Mouse (Mus musculus) spleen, adult 12 weeks (tissue): Measurements from ENCODE around the gene Sh3yl1.

Experiments used
- DNase-seq: peaks from one replicate; pipeline ENCODE4 v3.0.0; 2022; ENCODE audit warnings: low spot score

The Sh3yl1 gene

DNA sequence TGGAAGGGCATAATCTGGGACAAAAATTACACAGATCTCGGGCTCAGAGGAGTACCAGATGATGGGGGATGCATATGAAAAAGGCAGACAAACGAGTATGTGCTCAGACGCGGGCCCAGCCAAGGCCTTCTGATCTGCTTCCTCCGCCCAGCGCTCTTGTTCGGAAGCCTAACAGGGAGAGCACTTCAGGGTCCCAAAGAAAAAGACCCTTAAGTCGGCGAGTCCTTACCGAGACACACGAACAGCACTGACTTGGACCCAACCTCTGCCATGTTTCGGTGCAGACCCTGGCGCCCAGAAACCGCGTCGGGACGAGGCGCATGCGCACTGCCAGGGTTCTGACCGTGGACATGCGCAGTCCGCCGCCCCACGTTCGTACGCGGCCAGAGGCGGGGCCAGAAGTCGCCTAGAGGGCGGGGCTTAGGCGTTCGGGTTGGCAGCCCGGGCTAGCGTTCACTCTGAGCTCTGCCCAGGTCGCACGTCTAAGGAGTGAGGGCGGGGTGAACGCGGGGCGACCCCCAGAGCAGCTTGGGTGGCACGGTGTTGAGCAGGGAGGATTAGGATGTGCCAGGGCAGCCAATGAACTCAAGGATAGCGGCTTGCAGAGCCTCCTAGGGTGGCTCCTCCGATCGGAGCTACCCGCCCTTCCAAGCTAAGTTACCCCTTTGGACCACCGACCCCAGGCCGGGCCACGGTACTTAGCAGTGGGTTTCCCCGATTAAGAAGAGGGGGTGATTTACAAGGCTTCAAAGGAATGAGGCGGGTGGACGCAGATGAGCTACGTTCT lies at the start of gene Sh3yl1, which contains the start of gene Acp1:
TSS of gene Sh3yl1 (plus strand) at position 408 of the 787 bp plus-strand sequence.
TSS of gene Acp1 (minus strand) at position 329 of the 787 bp plus-strand sequence.
- DNase-seq = peak; percentile 96

DNA sequence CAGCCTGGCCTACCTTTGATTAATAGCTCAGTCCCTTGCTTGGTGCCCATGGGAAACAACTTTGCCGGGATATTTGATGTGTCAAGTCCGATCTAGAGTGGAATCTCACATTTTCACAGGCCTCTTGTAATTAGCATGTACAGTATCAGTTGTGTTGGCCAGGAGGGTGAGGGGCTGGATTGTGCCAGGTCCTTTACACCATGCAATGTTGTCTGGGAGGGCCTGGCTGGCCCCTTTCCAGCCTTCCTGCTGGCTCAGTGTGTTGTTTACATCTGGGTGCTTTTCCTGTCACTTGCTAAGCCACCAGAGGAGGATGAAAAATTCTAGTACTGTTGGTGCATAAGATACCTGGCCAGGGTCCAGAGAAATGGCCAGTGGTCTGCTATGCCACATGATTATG lies 47.1 kb upstream of the Sh3yl1 start:
- DNase-seq = no peak

DNA sequence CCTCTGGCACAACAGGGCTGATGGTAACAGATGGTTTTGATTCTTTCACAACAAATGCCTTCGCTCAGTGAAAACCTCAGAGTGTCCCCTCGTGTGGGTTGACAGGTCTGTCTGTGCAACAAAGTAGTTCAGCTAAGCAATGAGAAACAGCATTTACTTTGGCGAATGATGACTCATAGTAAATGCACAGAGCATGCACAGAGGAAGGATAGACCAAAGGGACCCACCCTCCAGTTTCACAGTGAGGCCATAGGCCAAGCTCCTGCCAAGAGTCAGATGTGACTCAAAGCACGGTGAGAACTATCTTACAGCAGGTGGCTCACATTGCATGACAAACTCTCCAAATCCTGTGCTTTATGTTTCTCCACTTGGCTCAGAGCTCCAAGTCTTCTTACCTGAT lies 45.7 kb upstream of the Sh3yl1 start:
- DNase-seq = no peak

DNA sequence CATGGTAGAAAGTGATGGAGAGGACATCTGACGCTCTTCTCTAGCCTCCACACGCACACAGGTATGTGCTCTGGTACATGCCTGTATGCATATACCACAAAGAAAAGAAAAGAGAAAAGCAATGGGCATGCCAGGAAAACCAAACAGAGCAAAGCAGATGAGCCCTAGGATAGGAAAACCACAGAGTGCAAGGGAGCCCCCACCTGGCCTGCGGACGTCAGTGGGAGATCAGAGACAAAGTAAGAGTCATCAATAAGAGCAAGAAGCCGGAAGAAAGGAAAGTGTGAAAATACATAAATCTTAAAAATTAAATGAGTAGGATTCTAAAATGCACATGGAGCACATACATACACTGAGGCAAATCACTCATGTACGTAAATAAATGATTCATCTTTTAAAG lies 32.0 kb upstream of the Sh3yl1 start:
- no peak for DNase-seq

DNA sequence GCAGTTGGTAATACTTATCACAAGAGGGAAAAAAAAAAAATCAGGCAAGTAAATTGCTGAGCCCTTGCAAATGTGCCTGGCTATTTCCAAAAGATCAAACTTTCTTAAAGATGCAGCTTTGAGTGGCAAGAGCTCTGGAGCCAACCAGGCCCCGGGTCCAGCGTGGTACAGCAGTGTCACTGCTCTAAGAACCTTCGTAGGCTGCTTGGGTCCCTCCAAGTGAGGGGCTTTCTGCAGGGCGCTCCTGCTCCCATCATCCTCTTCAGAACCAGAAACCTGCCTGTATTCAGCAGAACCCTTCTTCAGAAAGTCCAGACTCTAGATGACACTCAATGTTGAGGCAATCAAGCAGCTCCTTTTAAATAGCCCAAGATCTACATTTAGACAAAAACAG lies 27.9 kb upstream of the Sh3yl1 start:
- no peak for DNase-seq

DNA sequence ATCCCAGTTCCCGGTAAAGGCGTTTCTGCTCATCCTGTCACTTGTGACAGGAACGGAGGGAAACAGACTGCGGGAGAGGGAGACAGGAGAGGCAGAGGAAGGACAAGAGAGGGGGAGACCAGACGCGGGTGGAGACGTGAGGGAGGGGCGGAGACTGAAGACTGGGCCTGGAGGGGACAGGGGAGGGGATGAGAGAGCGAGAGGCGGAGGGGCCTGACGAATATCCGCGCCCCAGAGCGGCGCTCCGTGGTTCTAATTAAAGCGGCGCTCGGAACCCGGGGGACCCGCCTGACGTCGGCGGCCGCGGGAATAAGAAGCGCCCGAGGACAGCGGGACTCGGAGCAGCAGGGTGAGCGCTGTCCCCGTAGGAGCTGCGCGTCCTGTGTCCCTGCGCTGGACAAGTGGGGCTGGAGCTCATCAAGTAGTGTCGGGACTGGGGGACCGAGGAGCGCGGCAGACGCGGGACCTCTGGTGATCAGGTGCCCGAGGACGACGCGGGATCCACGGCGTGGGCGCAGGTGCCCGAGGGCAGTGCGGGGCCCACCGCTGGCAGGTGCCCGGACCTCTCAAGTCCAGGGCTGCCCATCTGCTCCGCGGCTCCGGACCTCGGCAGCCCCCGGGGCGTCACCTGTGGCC lies 27.4 kb upstream of the Sh3yl1 start, which contains the start of gene Alkal2:
TSS of gene Alkal2 (plus strand) at position 337 of the 636 bp plus-strand sequence.
- no peak for DNase-seq

DNA sequence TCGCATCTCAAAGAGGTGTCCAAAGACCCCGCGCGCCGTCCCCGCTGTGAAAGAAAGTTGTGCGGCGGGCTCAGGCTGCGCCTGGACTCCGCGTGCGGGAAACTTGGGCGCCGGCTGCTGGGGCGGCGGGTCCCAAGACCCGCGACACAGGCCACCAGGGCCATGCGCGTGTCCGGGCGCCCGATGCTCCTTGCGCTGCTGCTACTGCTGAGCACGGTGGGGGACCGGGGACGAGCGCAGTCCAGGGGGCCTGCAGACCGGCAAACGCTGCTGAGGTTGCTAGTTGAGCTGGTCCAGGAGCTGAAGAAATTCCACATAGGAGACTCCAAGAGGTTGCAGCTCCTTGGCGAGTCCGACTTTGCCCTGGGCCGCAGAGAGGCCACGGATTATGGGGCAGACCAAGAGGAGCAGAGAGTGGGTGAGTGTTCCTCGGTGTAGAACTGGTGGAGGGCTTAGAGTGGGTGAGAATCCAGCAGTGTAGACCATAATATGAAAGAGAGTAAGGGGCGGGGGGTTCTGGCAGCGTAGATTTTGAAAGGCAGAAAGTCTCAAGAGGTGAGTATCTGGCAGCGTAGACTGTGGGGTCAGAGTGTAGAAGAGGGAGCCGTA lies 26.7 kb upstream of the Sh3yl1 start:
- DNase-seq = no peak

DNA sequence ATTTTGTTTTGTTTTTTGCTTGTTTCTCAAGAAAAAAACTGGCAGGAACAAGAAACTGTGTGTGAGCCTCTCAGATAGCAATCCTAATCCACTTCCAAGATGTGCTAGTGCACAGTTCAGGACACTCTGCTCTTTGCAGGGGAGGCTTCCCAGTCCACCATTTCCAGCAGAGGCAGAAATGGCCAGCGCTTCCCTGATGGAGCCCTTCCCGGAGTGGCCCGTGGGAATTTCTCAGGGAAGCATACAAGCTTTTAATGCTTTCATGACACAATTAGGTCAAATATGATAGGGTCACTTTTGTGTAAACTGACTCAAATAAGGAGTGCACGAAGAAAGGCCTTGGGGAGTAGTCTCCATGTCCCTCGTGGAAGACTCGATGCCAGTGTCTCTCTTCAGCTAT lies 25.6 kb upstream of the Sh3yl1 start:
- no peak for DNase-seq

DNA sequence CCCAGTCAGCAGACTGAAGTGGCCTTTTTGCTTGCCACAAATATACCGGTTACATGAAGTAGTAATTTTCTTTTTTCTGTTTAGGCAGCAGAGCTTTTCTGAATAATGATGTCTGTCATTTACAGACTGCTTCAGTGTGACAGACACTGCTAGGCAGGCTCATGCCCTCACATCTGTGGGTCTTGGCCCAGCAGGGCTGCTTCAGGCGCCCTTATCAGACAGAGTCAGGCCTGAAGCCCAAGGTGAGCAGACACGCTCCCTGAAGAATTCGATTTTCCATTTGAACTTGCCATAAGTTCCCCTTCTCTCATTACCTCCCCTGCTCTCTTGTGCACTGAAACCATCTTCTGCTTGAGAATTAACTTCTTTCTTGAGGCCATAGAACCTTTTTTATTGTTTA lies 23.5 kb upstream of the Sh3yl1 start:
- no peak for DNase-seq

DNA sequence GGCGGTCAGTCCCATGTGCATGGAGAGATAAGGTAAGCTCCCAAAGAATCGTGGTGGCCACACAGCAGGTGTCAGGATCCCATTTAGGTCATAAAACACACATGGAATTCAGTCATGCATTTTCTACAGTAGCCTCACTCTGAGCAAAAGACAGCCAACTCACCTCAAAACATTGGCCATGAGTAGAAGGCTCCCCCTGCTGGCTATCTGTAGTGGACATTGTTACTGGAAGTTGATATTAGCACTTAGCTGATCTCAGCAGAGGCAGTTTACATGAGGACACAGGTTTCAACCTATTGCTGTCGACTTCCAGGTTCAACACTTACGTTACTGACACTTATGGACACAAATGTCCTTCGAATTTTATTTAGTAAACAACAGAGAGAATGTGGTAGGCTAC lies 21.4 kb upstream of the Sh3yl1 start:
- no peak for DNase-seq

DNA sequence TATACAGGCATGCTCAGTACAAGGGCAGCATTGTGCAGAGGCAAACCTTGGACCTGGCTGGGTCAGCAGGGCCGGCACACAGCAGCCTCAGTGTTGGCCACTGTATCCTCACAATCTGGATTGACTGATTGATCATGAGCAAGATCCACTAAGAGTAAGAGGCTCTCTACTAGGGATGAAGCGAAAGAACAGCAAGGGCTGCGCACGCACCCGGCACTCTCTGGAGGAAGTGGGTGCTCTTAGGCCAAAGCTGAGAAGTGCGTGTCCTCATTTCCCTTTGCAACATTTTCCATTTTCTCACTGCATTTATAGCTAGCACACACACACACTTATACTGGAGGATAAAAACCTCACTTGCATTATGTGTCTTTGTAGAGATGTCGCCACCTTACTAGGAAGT lies 20.0 kb upstream of the Sh3yl1 start:
- DNase-seq = no peak

DNA sequence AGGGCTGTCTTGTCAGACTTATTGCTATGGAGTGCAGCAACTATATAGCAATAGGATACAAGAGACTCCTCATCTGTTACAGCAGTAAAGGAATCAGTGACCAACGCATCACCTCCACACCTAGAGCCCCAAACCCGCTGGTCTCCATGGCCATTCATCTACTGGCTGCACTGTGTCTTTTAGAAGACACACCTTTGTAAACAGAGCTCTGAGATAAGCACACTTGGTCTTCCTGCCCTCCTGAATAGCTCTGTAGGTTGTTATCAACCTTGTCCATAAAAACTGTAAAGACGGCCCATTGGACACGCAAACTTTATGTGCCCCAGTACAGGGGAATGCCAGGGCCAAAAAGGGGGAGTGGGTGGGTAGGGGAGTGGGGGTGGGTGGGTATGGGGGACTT lies 14.4 kb upstream of the Sh3yl1 start:
- DNase-seq = no peak

DNA sequence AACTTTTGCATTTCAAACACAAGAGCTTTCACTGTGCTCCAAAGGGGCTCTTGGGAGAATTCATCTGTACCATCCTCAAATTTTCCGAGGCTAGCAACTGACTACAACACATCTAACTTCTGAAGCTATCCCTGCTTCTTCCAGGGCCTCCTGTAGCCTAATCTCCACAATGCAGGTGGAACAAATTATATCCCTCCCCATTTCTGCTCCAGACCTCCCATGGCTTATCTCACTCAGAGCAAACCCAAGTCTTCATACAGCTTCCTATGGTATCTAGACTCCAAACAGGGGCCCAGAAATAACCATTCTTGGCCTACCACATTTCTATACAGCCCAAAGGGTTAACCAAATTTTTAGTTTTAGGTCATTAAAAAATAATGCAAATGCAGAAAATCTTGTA lies 2.8 kb upstream of the Sh3yl1 start:
- peak; percentile 33 for DNase-seq

DNA sequence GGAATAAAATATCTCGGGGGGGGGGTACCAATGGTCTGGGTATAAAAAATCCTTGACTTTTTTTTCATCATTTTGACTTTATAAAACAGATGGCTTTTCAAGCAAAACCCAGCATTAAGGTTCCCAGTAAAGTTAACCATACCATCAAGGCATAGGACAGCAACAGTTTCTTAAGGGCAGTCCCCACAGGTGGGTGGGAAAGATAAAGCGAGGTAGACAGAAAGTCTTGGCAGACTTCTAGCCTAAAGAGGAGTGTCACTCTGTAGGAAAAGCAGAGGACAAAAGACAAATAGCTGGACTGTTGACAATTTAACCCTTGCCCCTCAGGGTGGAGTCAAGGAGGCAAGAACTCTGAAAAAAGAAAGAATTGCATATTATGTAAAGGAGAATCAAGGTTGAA lies 1.6 kb upstream of the Sh3yl1 start:
- DNase-seq = peak; percentile 50

DNA sequence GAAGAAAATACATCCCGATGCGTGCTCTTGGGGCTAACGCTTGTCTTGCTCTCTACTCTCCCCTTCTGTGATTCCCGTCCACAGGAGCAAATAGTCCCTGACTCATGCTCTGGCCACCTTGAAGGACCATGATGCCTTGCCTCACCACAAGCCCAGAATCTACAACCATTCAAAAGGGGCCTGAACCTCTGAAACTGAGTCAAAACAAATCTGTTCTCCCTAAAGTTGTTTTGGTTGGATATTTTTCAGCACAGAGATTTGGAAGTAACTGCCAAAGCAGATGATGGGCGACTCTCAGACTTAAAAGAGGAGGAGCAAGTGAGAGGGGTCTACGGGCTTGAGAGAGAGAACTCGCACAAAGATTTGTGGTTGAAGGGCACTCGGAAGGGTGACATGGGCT lies 608 bp upstream of the Sh3yl1 start:
- DNase-seq = peak; percentile 27

DNA sequence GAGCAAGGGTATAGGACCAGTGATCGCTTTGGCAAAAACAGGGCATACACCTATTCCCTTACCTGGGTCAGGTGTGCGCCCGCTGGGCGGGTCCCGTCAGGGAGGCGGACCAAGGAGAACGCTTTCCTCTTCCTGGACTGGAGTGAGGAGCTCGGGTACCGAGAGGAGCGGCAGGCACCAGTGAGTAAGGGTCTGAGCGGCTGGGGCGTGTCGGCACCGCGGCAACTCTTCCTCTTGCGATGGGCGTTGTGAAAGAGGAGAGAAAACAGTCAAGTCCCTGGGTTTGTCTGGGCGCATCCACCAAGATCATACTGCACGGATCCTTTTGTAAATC lies 547 bp downstream of the Sh3yl1 start:
- peak; percentile 38 for DNase-seq

DNA sequence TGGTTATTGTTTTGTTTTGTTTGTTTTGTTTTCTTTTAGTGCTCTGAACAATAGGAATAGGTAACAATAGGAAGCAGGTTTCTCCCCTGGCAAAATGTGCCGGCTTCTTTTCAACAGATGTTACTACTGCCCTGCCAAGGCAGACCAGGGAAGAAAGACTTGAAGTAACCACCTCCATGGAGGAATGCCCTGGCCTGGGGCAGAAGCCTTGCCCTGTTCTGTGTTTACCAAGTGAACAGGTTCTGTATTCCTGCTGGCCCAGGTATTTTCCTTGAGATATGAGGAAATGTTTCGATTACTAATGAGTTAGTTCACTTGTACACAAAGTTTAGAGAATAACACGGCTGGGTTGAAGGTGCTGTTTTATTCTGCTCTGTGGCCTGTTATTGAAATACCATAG lies 1.4 kb downstream of the Sh3yl1 start:
- DNase-seq = no peak

DNA sequence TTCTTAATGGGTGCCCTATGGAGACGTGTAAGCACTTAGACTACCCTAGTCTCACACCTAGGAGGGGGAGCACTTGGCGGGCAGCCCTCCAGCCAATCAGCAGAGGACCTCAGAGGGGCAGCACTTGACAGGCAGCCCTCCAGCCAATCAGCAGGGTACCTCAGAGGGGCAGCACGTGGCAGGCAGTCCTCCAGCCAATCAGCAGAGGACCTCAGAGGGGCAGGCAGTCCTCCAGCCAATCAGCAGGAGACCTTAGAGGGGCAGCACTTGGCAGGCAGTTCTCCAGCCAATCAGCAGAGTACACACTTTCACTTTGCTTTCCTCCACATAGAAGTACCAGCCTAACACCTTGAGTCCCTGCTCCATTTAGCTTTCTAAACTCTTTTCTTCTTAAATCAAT lies 10.9 kb downstream of the Sh3yl1 start:
- DNase-seq = no peak

DNA sequence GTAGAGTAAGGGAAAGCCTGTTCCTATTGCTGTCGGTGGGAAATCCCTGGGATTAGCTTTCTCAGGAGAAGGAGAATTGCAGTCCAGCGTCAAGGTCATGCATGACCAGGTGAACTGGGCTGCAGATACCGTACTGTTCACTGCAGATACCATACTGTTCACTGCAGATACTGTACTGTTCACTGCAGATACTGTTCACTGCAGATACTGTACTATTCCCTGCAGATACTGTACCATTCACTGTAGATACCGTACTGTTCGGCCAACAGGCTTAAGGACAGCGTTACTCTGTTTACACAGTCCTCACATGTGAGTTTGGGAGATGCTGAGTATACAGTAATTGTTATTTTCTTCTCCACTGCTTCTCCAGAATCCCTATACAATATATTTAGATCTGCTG lies 16.7 kb downstream of the Sh3yl1 start:
- DNase-seq = no peak

DNA sequence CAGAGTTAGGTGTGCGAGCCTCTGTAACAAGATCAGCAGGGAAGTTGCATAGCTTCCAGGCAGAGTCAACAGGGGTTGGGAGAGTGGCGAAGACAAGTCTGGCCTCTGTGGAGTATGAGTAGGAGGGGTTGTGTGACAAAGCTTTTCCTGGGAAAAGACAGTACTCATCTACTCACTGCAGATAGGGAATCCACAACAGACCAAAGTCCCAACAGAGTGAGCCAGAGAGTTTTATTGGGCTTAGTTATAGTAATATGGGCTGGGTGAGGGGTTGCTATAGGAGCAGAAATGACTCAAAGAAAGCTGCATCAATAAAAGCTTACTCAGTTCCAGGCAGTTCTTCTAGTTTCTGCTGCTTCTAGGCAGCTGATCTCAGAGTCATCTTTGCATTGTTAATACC lies 21.8 kb downstream of the Sh3yl1 start:
- no peak for DNase-seq

DNA sequence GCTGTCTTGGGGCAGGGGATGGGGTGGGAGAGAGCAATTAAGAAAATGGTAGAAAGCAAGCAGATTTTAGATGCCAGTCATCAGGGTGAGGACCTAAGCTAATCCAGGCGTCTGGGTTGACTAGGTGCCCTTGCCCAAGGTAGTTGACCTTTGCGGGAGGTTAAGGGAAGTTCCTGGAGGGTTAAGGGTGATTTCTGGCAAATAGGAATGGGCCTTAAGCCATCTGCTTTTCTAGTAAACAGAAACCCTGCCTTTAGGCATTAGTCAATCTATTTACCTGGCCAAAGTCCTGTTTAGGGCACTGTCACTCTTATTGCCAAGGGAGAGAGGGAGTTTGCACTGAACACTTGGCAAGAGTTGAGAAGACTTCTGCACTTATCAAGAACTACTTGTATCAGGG lies 25.4 kb downstream of the Sh3yl1 start:
- DNase-seq = no peak

DNA sequence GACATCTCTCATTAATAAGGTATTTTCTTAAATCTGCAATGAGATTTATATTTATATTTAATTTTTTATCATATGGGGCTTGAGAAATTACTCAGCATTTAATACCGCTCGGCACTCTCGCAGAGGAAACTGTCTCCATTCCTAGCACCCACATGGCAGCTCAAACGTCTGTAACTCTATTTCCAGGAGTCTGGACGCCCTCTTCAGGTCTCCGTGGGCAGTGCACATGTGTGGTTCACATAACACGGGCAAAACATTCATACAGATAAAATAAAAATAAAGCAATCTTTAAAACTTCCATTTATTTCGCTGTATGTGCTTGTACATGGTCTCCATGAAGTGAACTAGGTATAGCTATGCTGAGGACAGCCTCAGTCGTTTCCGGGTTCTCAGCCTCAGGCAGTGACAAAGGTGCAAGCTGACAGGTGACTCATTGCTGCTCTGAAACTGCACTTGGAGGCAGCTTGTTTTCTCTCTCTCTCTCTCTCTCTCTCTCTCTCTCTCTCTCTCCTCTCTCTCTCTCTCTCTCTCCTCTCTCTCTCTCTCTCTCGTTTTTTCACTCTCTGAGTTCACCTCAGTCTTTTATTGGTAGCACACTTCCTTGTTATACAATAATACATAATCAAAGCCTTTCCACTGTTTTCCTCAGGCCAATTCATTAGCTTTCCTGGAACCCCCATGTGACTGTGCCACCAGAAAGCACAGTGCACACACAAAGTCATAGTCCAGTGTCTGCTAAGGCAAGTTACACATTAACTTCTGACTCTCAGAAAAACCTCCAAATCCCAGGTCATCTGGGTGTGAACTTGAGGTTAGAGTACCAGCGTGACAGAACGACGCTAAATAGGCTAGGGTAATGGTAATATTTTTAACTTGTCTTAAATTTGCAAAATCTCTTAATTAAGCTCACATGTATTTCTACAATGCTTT lies 31.9 kb downstream of the Sh3yl1 start:
- DNase-seq = no peak
